Mouse (Mus musculus) heart, adult 2 months (tissue): ENCODE measurements at regions not wholly inside any gene's neighbourhood (a gene's known extent, or its start where the extent isn't known, plus 50 kb on each side); places are given as distances from the start of the nearest gene placed in this dataset.

Experiments
- DNase-seq, 2 experiments: peaks; one replicate each; pipeline ENCODE4 v3.0.0; 2021
- H3K27ac ChIP-seq: fragments of 200-600 bp; 2 replicates; pipeline ENCODE4 v1.8.1; 2022
- H3K27me3 ChIP-seq: fragments of 200-500 bp; 2 replicates; pipeline ENCODE4 v1.6.1; 2012; ENCODE audit warnings: mild to moderate bottlenecking, low read length, inconsistent platforms, mixed read lengths; ENCODE audit not compliant: control insufficient read depth, insufficient read depth
- H3K36me3 ChIP-seq: fragments of 200-500 bp; 2 replicates; pipeline ENCODE4 v1.6.1; 2012; ENCODE audit warnings: low read length, inconsistent platforms; ENCODE audit not compliant: control insufficient read depth, insufficient read depth
- H3K4me1 ChIP-seq: fragments of 200-500 bp; 2 replicates; pipeline ENCODE4 v1.6.1; 2011; ENCODE audit warnings: low read length; ENCODE audit not compliant: control insufficient read depth, insufficient read depth
- H3K4me3 ChIP-seq: fragments of 200-600 bp; 2 replicates; pipeline ENCODE4 v1.8.1; 2022
- H3K79me2 ChIP-seq: fragments of 200-500 bp; replicated peaks from 2 replicates; pipeline ENCODE4 v1.6.1; 2012; ENCODE audit warnings: mild to moderate bottlenecking, inconsistent platforms, low read length, moderate library complexity, mixed read lengths; ENCODE audit not compliant: control insufficient read depth, insufficient read depth
- H3K9ac ChIP-seq: fragments of 200-500 bp; 2 replicates; pipeline ENCODE4 v1.6.1; 2012; ENCODE audit warnings: low read depth, mild to moderate bottlenecking, control low read depth, inconsistent platforms, low read length, mixed read lengths
- CTCF ChIP-seq: fragments of 200-600 bp; IDR thresholded peaks from 2 replicates; pipeline ENCODE4 v1.8.1; 2022; ENCODE audit warnings: antibody characterized with exemption, mild to moderate bottlenecking, moderate library complexity
- EP300 ChIP-seq: fragments of 200-500 bp; IDR thresholded peaks from 2 replicates; pipeline ENCODE4 v1.6.1; 2011; ENCODE audit warnings: low read depth, low read length, control low read depth; ENCODE audit not compliant: insufficient read depth
- POLR2A ChIP-seq: fragments of 200-500 bp; IDR thresholded peaks from 2 replicates; pipeline ENCODE4 v1.6.1; 2011; ENCODE audit warnings: mild to moderate bottlenecking, low read depth, low read length, control low read depth; ENCODE audit not compliant: insufficient read depth
- WGBS: fragments of 180-500 bp; shearing (Covaris S2); methylation state at CpG from one replicate; pipeline ENCODE4 v1.1.7; 2018; 5-methylcytosine and 5-hydroxymethylcytosine counted together
- intact Hi-C: fragments of 180-260 bp; cut with DNase I; formaldehyde crosslinking; loops from one replicate; pipeline ENCODE4 v1.15.1; 2025

DNA sequence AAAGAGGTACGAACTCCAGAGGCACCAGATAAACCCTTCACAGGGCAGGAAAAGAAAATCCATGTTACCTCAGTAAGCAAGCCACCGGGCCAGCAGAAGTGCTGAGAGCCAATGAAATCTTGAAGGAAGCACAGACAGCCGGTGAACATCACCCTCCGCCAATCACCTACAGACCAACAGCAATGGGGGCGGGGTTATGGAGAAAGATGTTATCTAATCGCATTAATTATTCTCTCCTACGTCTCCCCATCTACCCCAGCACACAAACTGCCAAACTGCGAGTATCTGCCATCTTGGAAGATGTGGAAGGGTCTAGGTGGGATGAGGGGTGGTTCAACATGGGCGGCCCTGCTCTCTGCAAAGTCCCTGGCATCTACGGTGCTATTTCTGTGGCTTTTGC is 68.6 kb upstream of the Slc44a3 start:
- Histone ChIP-seq H3K27me3 (no peaks in the 10 kb centered on the region), H3K4me3 (no peak overlapping the region), H3K4me1 (peaks cover 3% of the 10 kb centered on the region), H3K9ac (no peak overlapping the region), H3K27ac (no peak overlapping the region), H3K79me2 (no peaks in the 10 kb centered on the region), H3K36me3 (no peaks in the 10 kb centered on the region)
- intact Hi-C loops, result no loop called here
- WGBS, result 74% methylated on average over 10 of the region's 10 CpGs
- no peak for DNase-seq
- TF ChIP-seq EP300 (no peak), CTCF (no peak), POLR2A (no peak)

DNA sequence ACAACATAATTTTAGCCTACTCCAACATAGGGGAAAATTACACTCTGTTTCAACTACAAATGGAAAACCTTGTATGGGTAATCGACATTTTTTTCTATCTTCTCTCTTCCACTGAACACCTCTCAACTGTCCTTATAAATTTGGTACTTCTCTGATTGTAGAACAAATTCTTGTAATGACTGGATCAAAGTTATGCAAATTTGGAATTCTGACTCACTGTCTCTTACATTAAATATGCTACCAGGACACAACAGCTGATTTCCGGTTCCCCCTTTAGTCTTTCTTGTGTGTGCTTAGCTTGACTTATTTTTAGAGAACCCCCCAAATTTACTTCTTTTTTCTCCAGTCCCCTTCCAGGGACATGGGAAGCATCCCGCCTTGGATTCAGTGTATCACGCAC is 68.2 kb upstream of the Slc44a3 start:
- Histone ChIP-seq H3K36me3 (no peaks in the 10 kb centered on the region), H3K9ac (no peak overlapping the region), H3K4me3 (no peak overlapping the region), H3K27ac (no peak overlapping the region), H3K27me3 (no peaks in the 10 kb centered on the region), H3K79me2 (no peaks in the 10 kb centered on the region), H3K4me1 (peaks cover 3% of the 10 kb centered on the region)
- DNase-seq, result no peak
- 89% methylated on average over 4 of the region's 4 CpGs for WGBS
- TF ChIP-seq POLR2A (no peak), CTCF (no peak)
- intact Hi-C loops, result no loop called here

DNA sequence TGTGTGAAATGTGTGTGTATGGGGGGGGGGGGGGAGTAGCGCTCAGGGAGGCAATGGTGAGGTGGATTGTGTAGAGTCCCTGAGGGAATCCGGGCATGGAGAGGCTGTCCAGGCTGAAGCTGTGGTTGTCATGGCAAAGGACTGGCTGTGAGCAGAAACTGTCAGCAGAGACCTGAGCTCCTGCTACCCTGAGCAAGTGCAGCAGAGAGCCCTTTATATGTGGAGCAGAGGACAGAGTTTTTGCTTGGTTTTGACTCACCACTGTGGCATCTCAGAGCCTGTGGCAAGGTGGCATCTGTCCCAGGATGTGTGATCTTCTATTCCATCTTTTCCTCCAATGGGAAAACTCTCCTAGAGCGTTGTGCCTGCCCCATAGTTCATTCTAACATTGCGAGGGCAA is 65.8 kb upstream of the Slc44a3 start:
- WGBS, result 86% methylated on average over 4 of the region's 4 CpGs
- intact Hi-C loops, result no loop called here
- Histone ChIP-seq H3K27me3 (no peaks in the 10 kb centered on the region), H3K4me1 (no peaks in the 10 kb centered on the region; the same call in 1 of the 2 replicates), H3K9ac (no peak overlapping the region), H3K27ac (no peak overlapping the region), H3K4me3 (no peak overlapping the region), H3K79me2 (no peaks in the 10 kb centered on the region), H3K36me3 (no peaks in the 10 kb centered on the region)
- DNase-seq, result no peak
- TF ChIP-seq CTCF (no peak), EP300 (no peak)

DNA sequence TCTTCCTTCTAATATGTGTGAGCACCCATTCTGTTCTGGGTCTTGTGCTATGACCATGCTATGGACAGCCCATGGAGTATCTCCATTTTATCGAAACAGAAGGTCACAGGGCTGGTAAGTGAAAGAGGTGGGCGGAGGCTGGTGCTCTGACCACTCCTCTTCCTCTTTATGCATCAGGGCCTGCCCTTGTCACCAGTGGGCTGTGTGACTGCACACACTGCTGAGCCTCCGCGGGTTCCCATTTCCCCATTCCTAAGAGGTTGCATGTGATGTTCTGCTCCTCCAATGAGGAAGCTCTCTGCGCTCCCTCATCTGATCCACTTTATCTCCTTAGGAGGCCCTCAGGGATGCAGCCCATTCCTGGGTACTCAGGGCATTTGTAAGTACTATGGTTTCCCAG is 65.0 kb upstream of the Slc44a3 start:
- 80% methylated on average over 5 of the region's 5 CpGs for WGBS
- no peaks in the 10 kb centered on the region for H3K27me3 ChIP-seq
- intact Hi-C loops, result no loop called here
- H3K79me2 ChIP-seq, result no peaks in the 10 kb centered on the region
- H3K27ac ChIP-seq, result no peak overlapping the region
- no peak for DNase-seq
- H3K9ac ChIP-seq, result no peak overlapping the region
- no peaks in the 10 kb centered on the region for H3K4me1 ChIP-seq
- TF ChIP-seq EP300 (no peak), POLR2A (no peak), CTCF (no peak)
- H3K4me3 ChIP-seq, result no peak overlapping the region
- no peaks in the 10 kb centered on the region for H3K36me3 ChIP-seq

DNA sequence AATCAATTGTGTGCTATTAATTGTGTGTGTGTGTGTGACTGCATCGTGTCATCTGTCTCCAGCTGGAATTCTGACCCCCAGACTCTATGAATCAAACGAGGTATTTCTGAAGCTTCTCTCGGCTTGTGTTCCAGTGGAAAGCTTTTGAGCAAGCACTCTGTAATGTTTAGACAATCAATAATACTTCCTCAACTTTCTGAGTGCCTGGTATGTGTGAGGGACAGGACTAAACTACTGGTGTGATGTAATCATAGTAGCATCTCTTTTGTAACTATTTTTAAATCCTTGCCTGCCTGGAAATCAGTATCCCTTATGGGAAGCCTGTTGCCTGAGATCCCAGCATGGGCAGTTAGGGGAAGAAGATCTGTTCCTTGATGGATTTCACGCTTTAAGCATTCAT is 62.4 kb upstream of the Slc44a3 start:
- no peaks in the 10 kb centered on the region for H3K36me3 ChIP-seq
- intact Hi-C loops, result no loop called here
- 61% methylated on average over 4 of the region's 4 CpGs for WGBS

DNA sequence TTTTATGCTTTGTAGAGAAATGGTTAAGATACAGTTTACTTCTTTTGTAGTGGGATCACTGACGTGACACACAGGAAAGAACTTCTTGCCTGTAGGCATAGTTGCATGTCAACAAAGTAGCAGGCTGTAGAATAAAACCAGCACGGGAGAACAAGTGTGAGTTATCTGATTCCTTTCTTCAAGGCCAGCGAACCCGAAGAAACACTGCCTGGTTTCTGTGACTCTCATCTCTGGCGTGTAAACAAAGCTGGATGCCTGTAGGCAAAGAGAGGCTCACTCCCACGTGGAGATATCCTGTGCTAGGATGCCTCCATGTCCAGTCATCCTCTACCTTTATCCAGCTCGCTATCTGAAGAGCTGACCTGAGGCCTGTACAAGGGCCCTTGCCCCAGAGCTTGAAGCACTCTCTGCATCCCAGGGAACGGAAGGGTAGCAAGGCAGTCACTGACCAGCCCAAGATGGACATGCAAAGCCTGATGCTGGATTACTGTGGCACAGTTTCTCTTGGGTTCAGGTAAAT is 61.5 kb upstream of the Slc44a3 start:
- Histone ChIP-seq H3K36me3 (no peaks in the 10 kb centered on the region), H3K4me1 (peaks cover 1% of the 10 kb centered on the region; the same call in 1 of the 2 replicates), H3K79me2 (no peaks in the 10 kb centered on the region), H3K27ac (no peak overlapping the region), H3K27me3 (no peaks in the 10 kb centered on the region), H3K9ac (no peak overlapping the region), H3K4me3 (no peak overlapping the region)
- TF ChIP-seq POLR2A, result no peak
- WGBS, result 59% methylated on average over 8 of the region's 8 CpGs
- DNase-seq, result no peak
- intact Hi-C loops, result no loop called here

More for the DNA sequence above, 62.4 kb upstream of the Slc44a3 start:
- TF ChIP-seq POLR2A (no peak), EP300 (no peak), CTCF (no peak)
- H3K79me2 ChIP-seq, result no peaks in the 10 kb centered on the region
- H3K27me3 ChIP-seq, result no peaks in the 10 kb centered on the region
- H3K4me1 ChIP-seq, result no peaks in the 10 kb centered on the region
- DNase-seq, result no peak
- no peak overlapping the region for H3K9ac ChIP-seq
- no peak overlapping the region for H3K4me3 ChIP-seq
- H3K27ac ChIP-seq, result no peak overlapping the region

DNA sequence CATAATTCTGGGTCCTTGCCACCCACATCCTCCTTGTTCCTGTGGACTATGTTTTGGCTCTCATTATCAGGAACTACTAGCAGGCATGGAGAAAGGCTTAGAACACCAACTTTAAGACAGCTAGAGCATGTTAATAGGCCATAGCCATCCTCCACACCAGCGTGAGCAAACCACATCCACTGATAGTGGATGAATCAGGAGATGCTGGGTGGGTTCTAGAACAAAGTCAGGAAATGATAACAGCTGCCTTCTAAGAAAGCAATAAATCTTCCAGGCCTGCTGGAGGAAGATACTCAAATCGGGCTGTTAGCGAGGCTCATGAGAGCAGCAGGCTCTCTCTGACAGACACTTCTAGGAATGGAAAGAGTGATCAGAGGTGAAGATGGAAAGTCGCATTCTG is 60.9 kb upstream of the Slc44a3 start:
- no peaks in the 10 kb centered on the region for H3K27me3 ChIP-seq
- peaks cover 1% of the 10 kb centered on the region; the same call in 1 of the 2 replicates for H3K4me1 ChIP-seq
- no peak for DNase-seq
- TF ChIP-seq CTCF (no peak), POLR2A (no peak), EP300 (no peak)
- no peaks in the 10 kb centered on the region for H3K36me3 ChIP-seq
- 55% methylated on average over 4 of the region's 4 CpGs for WGBS
- H3K4me3 ChIP-seq, result no peak overlapping the region
- H3K27ac ChIP-seq, result no peak overlapping the region
- H3K79me2 ChIP-seq, result no peaks in the 10 kb centered on the region
- H3K9ac ChIP-seq, result no peak overlapping the region
- intact Hi-C loops, result no loop called here
